Mouse (Mus musculus) neural tube, embryonic 11.5 days (tissue): ENCODE measurements around the gene Dynlt1c. TPM values are rescaled to one million over a fixed set of nuclear protein-coding genes. Genes with fewer than 3 reads are reported as not detected.
"Not testable (repeated sequence)": the region's sequence is repeated elsewhere in the genome, so short reads cannot be mapped to it uniquely, and the experiment has no call there.

Experiments used
- ATAC-seq: fragments of 200-750 bp; cut with Nextera tagmentation; 2 replicates; pipeline ENCODE4 v1.8.0; 2017; ENCODE audit warnings: moderate number of reproducible peaks, mild to moderate bottlenecking, moderate TSS enrichment, moderate library complexity; ENCODE audit not compliant: insufficient read depth, low FRiP score, low TSS enrichment
- DNase-seq: peaks from one replicate; pipeline ENCODE4 v3.0.0-alpha.2; 2015; ENCODE audit warnings: low spot score
- H3K27ac ChIP-seq: fragments of 300-500 bp; sonication (generic); 2 replicates; pipeline ENCODE4 v1.5.1; 2014; ENCODE audit warnings: low read depth, mild to moderate bottlenecking, low read length
- H3K27me3 ChIP-seq: fragments of 300-500 bp; sonication (generic); 2 replicates; pipeline ENCODE4 v1.6.1; 2014; ENCODE audit warnings: mild to moderate bottlenecking, low read length, mixed read lengths; ENCODE audit not compliant: control insufficient read depth, insufficient read depth
- H3K36me3 ChIP-seq: fragments of 300-500 bp; sonication (generic); 2 replicates; pipeline ENCODE4 v1.6.1; 2014; ENCODE audit warnings: mild to moderate bottlenecking, low read length, moderate library complexity, mixed read lengths; ENCODE audit not compliant: control insufficient read depth, insufficient read depth
- H3K4me1 ChIP-seq: fragments of 300-500 bp; sonication (generic); 2 replicates; pipeline ENCODE4 v1.6.1; 2014; ENCODE audit warnings: low read length, mixed read lengths; ENCODE audit not compliant: control insufficient read depth, insufficient read depth
- H3K4me2 ChIP-seq: fragments of 300-500 bp; sonication (generic); 2 replicates; pipeline ENCODE4 v1.6.1; 2014; ENCODE audit warnings: low read depth, mild to moderate bottlenecking, moderate library complexity
- H3K4me3 ChIP-seq: fragments of 300-500 bp; sonication (generic); 2 replicates; pipeline ENCODE4 v1.5.1; 2014; ENCODE audit warnings: low read depth, low read length
- H3K9ac ChIP-seq: fragments of 300-500 bp; sonication (generic); 2 replicates; pipeline ENCODE4 v1.6.1; 2014; ENCODE audit warnings: mild to moderate bottlenecking, low read length
- H3K9me3 ChIP-seq: fragments of 300-500 bp; sonication (generic); 2 replicates; pipeline ENCODE4 v1.6.1; 2016; ENCODE audit warnings: low read length; ENCODE audit not compliant: control insufficient read depth
- WGBS: fragments of 180-500 bp; shearing (Covaris S2); extraction: QIAGEN DNeasy Blood & Tissue Kit; methylation state at CpG from one replicate; pipeline ENCODE4 v1.1.7; 2014; 5-methylcytosine and 5-hydroxymethylcytosine counted together
- polyA plus RNA-seq: library from polyadenylated mRNA; unstranded; fragments of >200 nt; fragmentation: Nextera tagmentation; extraction: Ambion mirVana; gene quantifications from 2 replicates; pipeline ENCODE4 v1.2.1, GENCODE M21; 2014

Gene Dynlt1c
- polyA plus RNA-seq, 1 experiment from 2014 or later = 29.8 TPM

- no CpG with 5 or more reads among the region's 6 CpGs for WGBS
- H3K9ac ChIP-seq, H3K27me3 ChIP-seq, ATAC-seq, H3K9me3 ChIP-seq, H3K4me2 ChIP-seq, H3K36me3 ChIP-seq, H3K4me1 ChIP-seq, DNase-seq, H3K27ac ChIP-seq, H3K4me3 ChIP-seq: not testable (repeated sequence)
Observed at GRCm38 (mm10) chr17:6588672-6589071, 12.8 kb upstream of the Dynlt1c start.

- not testable (repeated sequence) for ATAC-seq, H3K36me3 ChIP-seq, H3K27me3 ChIP-seq, H3K27ac ChIP-seq, H3K4me3 ChIP-seq, H3K4me1 ChIP-seq, H3K4me2 ChIP-seq, DNase-seq, H3K9ac ChIP-seq, H3K9me3 ChIP-seq
- WGBS = 96% methylated on average over 2 of the region's 3 CpGs
Observed at GRCm38 (mm10) chr17:6592109-6592508, 9.4 kb upstream of the Dynlt1c start.

- not testable (repeated sequence) for H3K36me3 ChIP-seq, H3K9ac ChIP-seq, H3K9me3 ChIP-seq, H3K4me2 ChIP-seq, H3K4me1 ChIP-seq, ATAC-seq, H3K27ac ChIP-seq, DNase-seq, H3K4me3 ChIP-seq, H3K27me3 ChIP-seq
- WGBS = 80% methylated on average over 3 of the region's 3 CpGs
Observed at GRCm38 (mm10) chr17:6593896-6594295, 7.6 kb upstream of the Dynlt1c start.

GRCm38 (mm10) chr17:6595776-6596497, 5.5 kb upstream of the Dynlt1c start:
- not testable (repeated sequence) for H3K9me3 ChIP-seq, H3K4me1 ChIP-seq, ATAC-seq, DNase-seq, H3K27ac ChIP-seq, H3K4me3 ChIP-seq, H3K27me3 ChIP-seq, H3K36me3 ChIP-seq, H3K4me2 ChIP-seq, H3K9ac ChIP-seq
- WGBS = 24% methylated on average over 6 of the region's 15 CpGs

- not testable (repeated sequence) for H3K27ac ChIP-seq, H3K27me3 ChIP-seq, ATAC-seq, H3K4me1 ChIP-seq, H3K36me3 ChIP-seq, H3K9ac ChIP-seq, H3K9me3 ChIP-seq, H3K4me2 ChIP-seq, DNase-seq, H3K4me3 ChIP-seq
- WGBS = 91% methylated on average over 7 of the region's 7 CpGs
Observed at GRCm38 (mm10) chr17:6598356-6598755, 3.1 kb upstream of the Dynlt1c start.

- not testable (repeated sequence) for H3K27me3 ChIP-seq, H3K4me3 ChIP-seq, H3K27ac ChIP-seq, H3K9ac ChIP-seq, H3K36me3 ChIP-seq, ATAC-seq, H3K9me3 ChIP-seq, H3K4me2 ChIP-seq, DNase-seq, H3K4me1 ChIP-seq
- whole genome bisulfite sequencing = 90% methylated on average over 5 of the region's 8 CpGs
Observed at GRCm38 (mm10) chr17:6600216-6600911, 1.1 kb upstream of the Dynlt1c start.

GRCm38 (mm10) chr17:6602205-6602604, 734 bp downstream of the Dynlt1c start:
- WGBS = 21% methylated on average over 3 of the region's 4 CpGs
- not testable (repeated sequence) for H3K27ac ChIP-seq, H3K4me1 ChIP-seq, ATAC-seq, H3K27me3 ChIP-seq, H3K4me2 ChIP-seq, H3K9me3 ChIP-seq, H3K9ac ChIP-seq, H3K36me3 ChIP-seq, H3K4me3 ChIP-seq, DNase-seq

GRCm38 (mm10) chr17:6605347-6605746, 3.9 kb downstream of the Dynlt1c start:
- H3K4me1 ChIP-seq, H3K4me3 ChIP-seq, H3K27ac ChIP-seq, ATAC-seq, H3K36me3 ChIP-seq, DNase-seq, H3K9ac ChIP-seq, H3K27me3 ChIP-seq, H3K9me3 ChIP-seq, H3K4me2 ChIP-seq: not testable (repeated sequence)
- 71% methylated on average over 1 of the region's 1 CpGs for WGBS

- not testable (repeated sequence) for H3K4me2 ChIP-seq, H3K27me3 ChIP-seq, H3K27ac ChIP-seq, H3K4me3 ChIP-seq, H3K4me1 ChIP-seq, DNase-seq, H3K9me3 ChIP-seq, ATAC-seq, H3K9ac ChIP-seq, H3K36me3 ChIP-seq
- 61% methylated on average over 11 of the region's 14 CpGs for WGBS
Observed at GRCm38 (mm10) chr17:6613524-6613923, 12.1 kb downstream of the Dynlt1c start.
